Mouse (Mus musculus): ENCODE data around the gene Smchd1. TPM values are rescaled to one million over a fixed set of nuclear protein-coding genes. Genes with fewer than 3 reads are reported as not detected.
"Not testable (repeated sequence)": the region's sequence is repeated elsewhere in the genome, so short reads cannot be mapped to it uniquely, and the experiment has no call there.

Smchd1 gene
- polyA plus RNA-seq, 1 experiment from 2014 or later, result 24.9 TPM

DNA sequence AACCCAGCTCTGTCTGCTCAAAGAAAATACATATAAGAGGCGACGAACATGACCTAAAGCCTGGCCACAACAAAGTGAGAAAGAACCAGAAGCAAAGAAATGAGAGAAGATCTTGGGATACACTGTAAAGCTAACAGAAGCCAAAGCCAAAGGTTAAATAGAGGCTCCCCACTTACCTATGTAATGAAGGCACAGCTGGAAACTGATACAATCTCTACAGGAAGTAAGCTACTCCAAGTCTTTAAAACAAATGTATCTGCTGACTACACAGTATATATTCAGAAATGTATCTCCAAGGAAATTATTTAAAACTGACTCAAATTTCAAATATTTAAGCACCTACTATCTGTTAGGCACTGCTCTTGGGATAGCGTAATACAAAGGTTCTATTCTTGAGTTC is 14.8 kb downstream of the Smchd1 start:
- TF ChIP-seq CTCF (IDR thresholded peaks at IDR 0.05), result no peak
- TF ChIP-seq EP300 (IDR thresholded peaks at IDR 0.05), result no peak
- Histone ChIP-seq H3K9me3 (ENCODE audit: low read length) (no peaks in the 10 kb centered on the region), H3K9ac (replicated peaks; ENCODE audit: low read depth) (no peak overlapping the region), H3K36me3 (ENCODE audit: insufficient read depth, low read length) (0 out of 2 replicates have a peak, but pooled peaks cover 4% of the 10 kb centered on the region), H3K4me1 (ENCODE audit: insufficient read depth, low read depth, low read length) (no peaks in the 10 kb centered on the region), H3K4me3 (ENCODE audit: low read depth, low read length) (no peak overlapping the region), H3K27me3 (replicated peaks; ENCODE audit: insufficient read depth, low read length) (no peaks in the 10 kb centered on the region), H3K27ac (ENCODE audit: low read length) (no peak overlapping the region), H3K4me2 (replicated peaks; ENCODE audit: low read depth, low read length) (no peak overlapping the region)
- ATAC-seq, result no peak
- WGBS, result 90% methylated on average over 3 of the region's 3 CpGs
- no peak for DNase-seq (ENCODE audit: low spot score)

DNA sequence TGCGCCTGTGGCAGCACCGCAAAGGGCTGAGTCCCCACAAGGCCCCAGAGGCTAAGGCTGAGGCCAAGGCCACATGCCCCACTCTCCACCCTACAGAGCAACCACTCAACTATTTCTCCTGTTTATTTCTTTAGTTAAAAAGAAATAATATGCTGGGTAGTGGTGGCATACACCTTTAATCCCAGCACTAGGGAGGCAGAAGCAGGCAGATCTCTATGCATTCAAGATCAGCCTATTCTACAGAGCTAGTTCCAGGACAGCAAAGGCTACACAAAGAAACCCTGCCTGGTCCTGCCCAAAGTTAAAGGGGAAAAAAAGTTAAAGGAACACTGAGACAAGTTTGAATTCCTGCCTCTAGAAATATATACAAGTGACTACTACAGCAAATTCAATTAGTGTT is 15.3 kb downstream of the Smchd1 start, which contains the start of gene Gm4707:
Gene Gm4707 (minus strand): TSS at position 101 of the 400 bp plus-strand sequence.
- Histone ChIP-seq H3K27ac (ENCODE audit: low read length) (no peak within 1 kb of the TSS), H3K4me1 (ENCODE audit: insufficient read depth, low read depth, low read length) (no peaks in the 10 kb centered on the region), H3K9ac (replicated peaks; ENCODE audit: low read depth) (no peak within 1 kb of the TSS), H3K27me3 (replicated peaks; ENCODE audit: insufficient read depth, low read length) (no peaks in the 10 kb centered on the region), H3K36me3 (ENCODE audit: insufficient read depth, low read length) (0 out of 2 replicates have a peak, but pooled peaks cover 4% of the 10 kb centered on the region), H3K4me2 (replicated peaks; ENCODE audit: low read depth, low read length) (no peak within 1 kb of the TSS), H3K9me3 (ENCODE audit: low read length) (no peaks in the 10 kb centered on the region), H3K4me3 (ENCODE audit: low read depth, low read length) (no peak within 1 kb of the TSS)
- DNase-seq (ENCODE audit: low spot score), result no peak
- ATAC-seq, result no peak
- TF ChIP-seq CTCF (IDR thresholded peaks at IDR 0.05) (no peak), EP300 (IDR thresholded peaks at IDR 0.05) (no peak)
- WGBS, result 100% methylated on average over 2 of the region's 2 CpGs

DNA sequence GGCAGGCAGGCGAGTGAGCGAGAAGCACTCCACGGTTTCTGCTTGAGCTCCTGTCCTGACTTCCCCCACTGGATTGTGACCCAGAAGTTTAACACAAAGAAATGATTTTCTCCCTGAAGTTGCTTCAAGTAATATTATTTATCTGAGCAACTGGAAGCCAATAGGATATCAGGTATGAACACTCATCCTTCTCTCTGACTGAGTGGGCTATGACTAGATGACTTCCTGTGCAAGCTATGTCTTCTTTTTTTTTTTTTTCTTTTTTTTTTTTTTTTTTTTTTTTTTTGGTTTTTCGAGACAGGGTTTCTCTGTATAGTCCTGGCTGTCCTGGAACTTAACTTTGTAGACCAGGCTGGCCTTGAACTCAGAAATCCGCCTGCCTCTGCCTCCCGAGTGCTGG is 17.8 kb downstream of the Smchd1 start:
- H3K36me3 ChIP-seq (ENCODE audit: insufficient read depth, low read length); H3K4me2 ChIP-seq (replicated peaks; ENCODE audit: low read depth, low read length): not testable (repeated sequence)

DNA sequence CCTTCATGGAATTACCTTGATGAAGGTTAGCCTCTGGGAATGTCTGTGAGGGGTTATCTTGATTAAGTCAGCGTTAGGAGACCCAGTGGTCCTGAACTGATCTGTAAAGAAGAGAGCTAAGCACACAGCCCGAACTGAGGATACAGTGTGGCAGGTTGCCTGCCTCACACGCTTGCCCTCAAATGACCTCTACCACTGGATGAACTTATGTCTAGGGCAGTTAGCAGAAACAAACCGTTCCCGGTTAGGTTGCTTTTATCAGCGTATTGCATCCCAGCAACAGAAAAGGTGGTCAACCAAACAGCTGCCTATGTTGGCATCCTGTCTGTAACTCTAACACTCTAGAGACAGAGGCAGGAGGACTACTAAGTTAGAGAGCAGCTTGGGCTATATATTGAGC is 30.0 kb downstream of the Smchd1 start:
- 92% methylated on average over 6 of the region's 6 CpGs for WGBS
- no peak for ATAC-seq
- Histone ChIP-seq H3K4me3 (ENCODE audit: low read depth, low read length) (no peak overlapping the region), H3K27me3 (replicated peaks; ENCODE audit: insufficient read depth, low read length) (no peaks in the 10 kb centered on the region), H3K36me3 (ENCODE audit: insufficient read depth, low read length) (peaks cover 5% of the 10 kb centered on the region), H3K9me3 (ENCODE audit: low read length) (no peaks in the 10 kb centered on the region), H3K9ac (replicated peaks; ENCODE audit: low read depth) (no peak overlapping the region), H3K27ac (ENCODE audit: low read length) (no peak overlapping the region), H3K4me1 (ENCODE audit: insufficient read depth, low read depth, low read length) (no peaks in the 10 kb centered on the region), H3K4me2 (replicated peaks; ENCODE audit: low read depth, low read length) (no peak overlapping the region)
- TF ChIP-seq CTCF (IDR thresholded peaks at IDR 0.05) (no peak), EP300 (IDR thresholded peaks at IDR 0.05) (no peak)
- DNase-seq (ENCODE audit: low spot score), result no peak

More for the DNA sequence above, 17.8 kb downstream of the Smchd1 start:
- H3K9ac ChIP-seq (replicated peaks; ENCODE audit: low read depth); ATAC-seq; H3K9me3 ChIP-seq (ENCODE audit: low read length); DNase-seq (ENCODE audit: low spot score); H3K27ac ChIP-seq (ENCODE audit: low read length); H3K4me1 ChIP-seq (ENCODE audit: insufficient read depth, low read depth, low read length); H3K27me3 ChIP-seq (replicated peaks; ENCODE audit: insufficient read depth, low read length); H3K4me3 ChIP-seq (ENCODE audit: low read depth, low read length): not testable (repeated sequence)
- WGBS, result 89% methylated on average over 6 of the region's 6 CpGs

DNA sequence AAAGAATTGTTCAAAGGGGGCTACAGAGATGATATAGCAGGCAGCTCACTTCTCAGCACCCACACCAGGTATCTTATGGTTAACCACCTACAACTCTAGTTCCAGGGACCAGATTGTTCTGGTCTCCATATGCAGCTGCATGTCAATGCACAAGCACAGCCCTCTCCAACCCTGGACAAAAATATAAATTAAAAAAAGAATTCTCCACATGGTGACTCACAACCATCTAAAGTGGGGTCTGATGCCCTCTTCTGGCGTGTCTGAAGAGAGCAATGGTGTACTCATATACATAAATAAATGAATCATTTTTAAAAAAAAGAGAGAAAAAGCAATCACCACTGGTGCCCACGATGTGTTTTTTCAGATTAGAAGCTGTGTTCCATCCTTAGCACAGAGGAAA is 30.4 kb downstream of the Smchd1 start:
- no peak for TF ChIP-seq EP300 (IDR thresholded peaks at IDR 0.05)
- TF ChIP-seq CTCF (IDR thresholded peaks at IDR 0.05), result no peak
- H3K27ac ChIP-seq (ENCODE audit: low read length), result no peak overlapping the region
- H3K9ac ChIP-seq (replicated peaks; ENCODE audit: low read depth), result no peak overlapping the region
- DNase-seq (ENCODE audit: low spot score) (peak; percentile 10), ATAC-seq (no peak)
- H3K4me1 ChIP-seq (ENCODE audit: insufficient read depth, low read depth, low read length), result no peaks in the 10 kb centered on the region
- H3K9me3 ChIP-seq (ENCODE audit: low read length), result no peaks in the 10 kb centered on the region
- no peak overlapping the region for H3K4me3 ChIP-seq (ENCODE audit: low read depth, low read length)
- H3K27me3 ChIP-seq (replicated peaks; ENCODE audit: insufficient read depth, low read length), result no peaks in the 10 kb centered on the region
- no peak overlapping the region for H3K4me2 ChIP-seq (replicated peaks; ENCODE audit: low read depth, low read length)
- peaks cover 5% of the 10 kb centered on the region for H3K36me3 ChIP-seq (ENCODE audit: insufficient read depth, low read length)
- 77% methylated on average over 2 of the region's 2 CpGs for WGBS

DNA sequence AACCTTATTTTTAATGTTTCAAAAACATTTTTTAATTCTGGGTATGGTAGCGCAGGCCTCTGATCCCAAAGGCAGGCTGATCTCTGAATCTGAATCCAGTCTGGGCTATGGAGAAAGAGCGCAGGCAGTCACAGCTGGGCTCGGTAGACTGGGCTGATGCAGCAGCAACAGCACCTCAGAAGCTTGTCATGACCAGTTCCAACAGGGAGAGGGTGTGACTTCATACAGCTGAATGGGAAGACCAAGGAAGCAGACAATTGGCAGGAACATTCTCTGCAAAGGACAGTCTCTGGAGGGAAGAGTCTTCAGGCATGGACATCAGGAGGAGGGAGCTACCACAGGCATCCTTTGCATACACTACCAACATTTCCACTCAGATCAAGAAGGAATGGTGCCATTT is 31.0 kb downstream of the Smchd1 start:
- ATAC-seq, result no peak
- WGBS, result 92% methylated on average over 3 of the region's 3 CpGs

DNA sequence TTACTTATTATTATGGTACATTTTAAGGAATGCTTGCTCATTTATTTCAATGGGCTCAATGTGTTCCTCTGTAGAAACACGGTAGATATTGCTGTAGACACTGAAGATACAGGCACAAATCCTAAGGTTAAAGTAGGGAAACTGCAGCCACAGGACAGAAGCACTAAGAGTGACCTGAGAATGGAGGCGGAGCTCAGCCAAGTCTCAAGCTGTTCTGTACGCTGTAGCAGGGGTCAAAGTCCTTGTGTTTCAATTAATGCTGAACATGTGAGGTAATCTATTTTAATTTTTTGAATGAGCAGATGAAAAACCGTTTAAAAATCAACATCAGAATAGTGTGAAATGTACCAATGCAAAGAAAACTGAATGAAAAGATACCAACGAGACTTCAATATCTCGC is 31.9 kb downstream of the Smchd1 start:
- TF ChIP-seq EP300 (IDR thresholded peaks at IDR 0.05), result no peak
- TF ChIP-seq CTCF (IDR thresholded peaks at IDR 0.05), result no peak
- H3K9me3 ChIP-seq (ENCODE audit: low read length), result no peaks in the 10 kb centered on the region
- DNase-seq (ENCODE audit: low spot score) (no peak), ATAC-seq (no peak)
- 89% methylated on average over 6 of the region's 6 CpGs for WGBS
- H3K27ac ChIP-seq (ENCODE audit: low read length), result no peak overlapping the region
- H3K4me2 ChIP-seq (replicated peaks; ENCODE audit: low read depth, low read length), result no peak overlapping the region
- H3K27me3 ChIP-seq (replicated peaks; ENCODE audit: insufficient read depth, low read length), result no peaks in the 10 kb centered on the region
- H3K36me3 ChIP-seq (ENCODE audit: insufficient read depth, low read length), result peaks cover 5% of the 10 kb centered on the region
- no peak overlapping the region for H3K4me3 ChIP-seq (ENCODE audit: low read depth, low read length)
- H3K4me1 ChIP-seq (ENCODE audit: insufficient read depth, low read depth, low read length), result no peaks in the 10 kb centered on the region
- H3K9ac ChIP-seq (replicated peaks; ENCODE audit: low read depth), result no peak overlapping the region

More for the DNA sequence above, 31.0 kb downstream of the Smchd1 start:
- no peak overlapping the region for H3K9ac ChIP-seq (replicated peaks; ENCODE audit: low read depth)
- H3K4me3 ChIP-seq (ENCODE audit: low read depth, low read length), result no peak overlapping the region
- H3K9me3 ChIP-seq (ENCODE audit: low read length), result no peaks in the 10 kb centered on the region
- H3K27me3 ChIP-seq (replicated peaks; ENCODE audit: insufficient read depth, low read length), result no peaks in the 10 kb centered on the region
- no peak for DNase-seq (ENCODE audit: low spot score)
- H3K36me3 ChIP-seq (ENCODE audit: insufficient read depth, low read length), result peaks cover 5% of the 10 kb centered on the region
- H3K4me2 ChIP-seq (replicated peaks; ENCODE audit: low read depth, low read length), result no peak overlapping the region
- H3K27ac ChIP-seq (ENCODE audit: low read length), result no peak overlapping the region
- no peaks in the 10 kb centered on the region for H3K4me1 ChIP-seq (ENCODE audit: insufficient read depth, low read depth, low read length)
- TF ChIP-seq EP300 (IDR thresholded peaks at IDR 0.05), result no peak
- TF ChIP-seq CTCF (IDR thresholded peaks at IDR 0.05), result no peak

DNA sequence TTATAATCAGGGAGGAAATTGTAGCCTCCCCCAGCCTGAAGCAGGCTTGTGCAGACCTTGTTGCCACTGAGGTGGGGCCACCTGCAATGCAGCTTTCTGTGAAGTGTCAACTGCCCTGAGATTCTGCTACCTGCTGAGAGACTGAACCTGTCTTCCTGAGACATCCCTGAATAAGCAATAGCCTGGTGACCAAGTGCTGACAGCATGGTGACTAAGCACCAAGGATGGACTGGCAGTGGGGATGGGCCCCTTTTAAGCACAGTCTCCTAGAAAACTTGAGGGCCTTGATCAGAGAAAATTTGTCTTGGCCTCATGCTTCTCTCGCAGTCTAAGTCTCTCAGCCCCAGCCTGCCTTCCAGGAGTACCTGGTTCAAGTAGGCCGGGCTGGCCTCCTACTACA is 52.6 kb downstream of the Smchd1 start:
- H3K27me3 ChIP-seq (replicated peaks; ENCODE audit: insufficient read depth, low read length); H3K9ac ChIP-seq (replicated peaks; ENCODE audit: low read depth); H3K9me3 ChIP-seq (ENCODE audit: low read length); H3K27ac ChIP-seq (ENCODE audit: low read length); H3K4me3 ChIP-seq (ENCODE audit: low read depth, low read length); ATAC-seq; DNase-seq (ENCODE audit: low spot score); H3K4me2 ChIP-seq (replicated peaks; ENCODE audit: low read depth, low read length); H3K4me1 ChIP-seq (ENCODE audit: insufficient read depth, low read depth, low read length): not testable (repeated sequence)
- WGBS, result 94% methylated on average over 2 of the region's 2 CpGs
- peaks cover 18% of the 10 kb centered on the region for H3K36me3 ChIP-seq (ENCODE audit: insufficient read depth, low read length)

DNA sequence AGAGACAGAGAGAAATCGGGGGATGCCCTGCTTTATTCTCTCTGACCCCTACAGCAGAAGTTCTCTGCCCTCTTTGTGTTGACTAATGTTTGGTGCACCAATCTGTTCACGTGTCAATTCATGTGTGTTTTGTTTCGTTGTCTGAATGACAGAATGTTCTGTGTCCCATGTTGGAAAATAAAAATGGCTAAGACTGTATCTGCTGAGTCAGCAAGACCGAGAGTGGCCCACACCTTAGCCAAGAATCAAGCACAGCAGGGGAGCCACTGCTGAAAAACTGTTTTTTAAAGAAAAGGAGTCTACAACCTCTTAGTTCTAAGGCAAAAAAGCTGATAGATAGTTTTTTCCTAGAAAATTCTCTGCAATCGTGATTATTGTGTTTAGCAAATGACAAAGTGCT is 55.7 kb downstream of the Smchd1 start:
- H3K4me1 ChIP-seq (ENCODE audit: insufficient read depth, low read depth, low read length); H3K9me3 ChIP-seq (ENCODE audit: low read length); H3K36me3 ChIP-seq (ENCODE audit: insufficient read depth, low read length); DNase-seq (ENCODE audit: low spot score); H3K4me3 ChIP-seq (ENCODE audit: low read depth, low read length); H3K4me2 ChIP-seq (replicated peaks; ENCODE audit: low read depth, low read length); H3K9ac ChIP-seq (replicated peaks; ENCODE audit: low read depth); ATAC-seq; H3K27me3 ChIP-seq (replicated peaks; ENCODE audit: insufficient read depth, low read length); H3K27ac ChIP-seq (ENCODE audit: low read length): not testable (repeated sequence)
- 90% methylated on average over 5 of the region's 5 CpGs for WGBS
